9 mouse cellular contexts compared by ENCODE assay signal in the genomic region with DNA sequence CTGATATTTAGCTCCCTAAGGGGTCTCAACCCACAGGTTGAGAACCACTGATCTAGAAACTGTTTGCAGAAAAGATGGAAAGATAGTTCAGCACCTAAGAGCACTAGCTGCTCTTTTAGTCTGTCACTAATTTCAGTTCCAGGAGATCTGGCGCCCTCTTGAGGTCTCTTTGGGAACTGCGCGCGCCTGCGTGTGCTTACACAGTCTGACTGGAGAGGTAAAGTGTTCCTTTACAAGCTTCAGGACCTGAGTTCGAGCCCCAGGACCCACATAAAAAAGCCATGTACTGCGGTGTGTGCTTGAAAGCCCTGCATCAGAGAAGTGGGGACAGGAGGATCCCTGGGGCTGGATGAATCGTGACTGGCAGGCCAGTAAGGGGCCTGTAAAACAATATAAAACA. TPM values are rescaled to one million over a fixed set of nuclear protein-coding genes. Genes with fewer than 3 reads are reported as not detected.
DNase-seq lines count a peak whose midpoint lies in the region; ATAC-seq lines count a peak whose summit lies in the region.
"Had no signal": no experiment of that assay in that cellular context is flagged by ENCODE, and none has a peak within 500 bp of the region (broad histone marks: within the 10 kb centered on the region; RNA-seq: fewer than 3 reads in every experiment).

No protein-coding gene starts in this region.

- no peaks in the 10 kb centered on the region for H3K27me3 ChIP-seq in forebrain, embryonic 14.5 days (replicated peaks; ENCODE audit: control insufficient read depth, insufficient read depth, low read length)
- H3K27me3 ChIP-seq in forebrain, embryonic 13.5 days, result no peaks in the 10 kb centered on the region
- no peaks in the 10 kb centered on the region for H3K27me3 ChIP-seq in midbrain, embryonic 11.5 days (ENCODE audit: control insufficient read depth, insufficient read depth, low read length)
- H3K27me3 ChIP-seq in midbrain, embryonic 15.5 days (replicated peaks), result no peaks in the 10 kb centered on the region

- H3K4me3 ChIP-seq in forebrain, embryonic 14.5 days (ENCODE audit: low read depth, low read length), result no peak overlapping the region
- H3K4me3 ChIP-seq in forebrain, embryonic 13.5 days, result no peak overlapping the region
- no peak overlapping the region for H3K4me3 ChIP-seq in midbrain, embryonic 11.5 days (ENCODE audit: low read depth, low read length)
- no peak overlapping the region for H3K4me3 ChIP-seq in midbrain, embryonic 15.5 days

- no peaks in the 10 kb centered on the region for H3K9me3 ChIP-seq in forebrain, embryonic 14.5 days (replicated peaks; ENCODE audit: control insufficient read depth, low read length)
- peaks cover 2% of the 10 kb centered on the region; the same call in 1 of the 2 replicates for H3K9me3 ChIP-seq in forebrain, embryonic 13.5 days (replicated peaks)
- H3K9me3 ChIP-seq in midbrain, embryonic 11.5 days (ENCODE audit: control insufficient read depth, low read length), result peaks cover 6% of the 10 kb centered on the region; the same call in 1 of the 2 replicates
- H3K9me3 ChIP-seq in midbrain, embryonic 15.5 days, result no peaks in the 10 kb centered on the region

- no peaks in the 10 kb centered on the region for H3K4me1 ChIP-seq in forebrain, embryonic 14.5 days (ENCODE audit: control insufficient read depth, insufficient read depth, low read length)
- H3K4me1 ChIP-seq in forebrain, embryonic 13.5 days, result no peaks in the 10 kb centered on the region
- H3K4me1 ChIP-seq in midbrain, embryonic 11.5 days (ENCODE audit: control insufficient read depth, insufficient read depth, low read length), result no peaks in the 10 kb centered on the region
- no peaks in the 10 kb centered on the region for H3K4me1 ChIP-seq in midbrain, embryonic 15.5 days

- H3K4me2 ChIP-seq in forebrain, embryonic 14.5 days (ENCODE audit: low read length), result no peak overlapping the region
- no peak overlapping the region for H3K4me2 ChIP-seq in forebrain, embryonic 13.5 days
- H3K4me2 ChIP-seq in midbrain, embryonic 11.5 days, result no peak overlapping the region
- H3K4me2 ChIP-seq in midbrain, embryonic 15.5 days, result no peak overlapping the region

- peak; percentile 19 for DNase-seq in forebrain, embryonic 14.5 days (ENCODE audit: low spot score)
- DNase-seq in midbrain, embryonic 11.5 days (ENCODE audit: low spot score, missing footprints), result peak; percentile 95
- DNase-seq in adrenal gland, adult 2 months, result peak; percentile 55
- DNase-seq in kidney, adult 9 months, result peak; percentile 70
- peak; percentile 78 for DNase-seq in naive thymus-derived CD4-positive, alpha-beta T cell, adult 2 months (ENCODE audit: low read depth)
- no peak for DNase-seq in Muller cell, postnatal 12 days (ENCODE audit: inconsistent ontology term)

- no peak for ATAC-seq in forebrain, embryonic 14.5 days
- ATAC-seq in forebrain, embryonic 13.5 days, result no peak
- no peak for ATAC-seq in midbrain, embryonic 11.5 days (ENCODE audit: low FRiP score)
- ATAC-seq in midbrain, embryonic 15.5 days (replicated peaks), result no peak

- no peaks in the 10 kb centered on the region for H3K36me3 ChIP-seq in forebrain, embryonic 14.5 days (ENCODE audit: control insufficient read depth, insufficient read depth, low read length)
- H3K36me3 ChIP-seq in forebrain, embryonic 13.5 days (ENCODE audit: poor library complexity, severe bottlenecking), result no peaks in the 10 kb centered on the region
- H3K36me3 ChIP-seq in midbrain, embryonic 11.5 days (ENCODE audit: control insufficient read depth, insufficient read depth, low read length), result no peaks in the 10 kb centered on the region
- no peaks in the 10 kb centered on the region for H3K36me3 ChIP-seq in midbrain, embryonic 15.5 days (replicated peaks)

- no peak overlapping the region for H3K27ac ChIP-seq in forebrain, embryonic 14.5 days (ENCODE audit: low read depth, low read length)
- H3K27ac ChIP-seq in forebrain, embryonic 13.5 days, result no peak overlapping the region
- no peak overlapping the region for H3K27ac ChIP-seq in midbrain, embryonic 11.5 days (ENCODE audit: low read depth, low read length)
- H3K27ac ChIP-seq in midbrain, embryonic 15.5 days, result no peak overlapping the region

- 50% methylated on average over 8 of the region's 8 CpGs for WGBS in forebrain, embryonic 14.5 days
- WGBS in forebrain, embryonic 13.5 days, result 50% methylated on average over 8 of the region's 8 CpGs
- 52% methylated on average over 8 of the region's 8 CpGs for WGBS in midbrain, embryonic 11.5 days
- WGBS in midbrain, embryonic 15.5 days, result 51% methylated on average over 8 of the region's 8 CpGs

- H3K9ac ChIP-seq in forebrain, embryonic 14.5 days (ENCODE audit: low read length), result no peak overlapping the region
- no peak overlapping the region for H3K9ac ChIP-seq in forebrain, embryonic 13.5 days
- H3K9ac ChIP-seq in midbrain, embryonic 11.5 days (ENCODE audit: low read length), result no peak overlapping the region
- H3K9ac ChIP-seq in midbrain, embryonic 15.5 days, result no peak overlapping the region

RNA-seq across cellular contexts. Expression of gene Ceacam19, which starts 2.1 kb away (rescaled TPM):
- not detected in 2 replicates for polyA plus RNA-seq in forebrain, embryonic 14.5 days (2014; fragmentation: Nextera tagmentation; extraction: Ambion mirVana)
- not detected in 2 replicates for polyA plus RNA-seq in forebrain, embryonic 13.5 days (2015; fragmentation: Nextera tagmentation; extraction: Ambion mirVana)
- not detected in 2 replicates for polyA plus RNA-seq in midbrain, embryonic 11.5 days (2014; fragmentation: Nextera tagmentation; extraction: Ambion mirVana)
- polyA plus RNA-seq in midbrain, embryonic 15.5 days (2015; fragmentation: Nextera tagmentation; extraction: Ambion mirVana), result not detected in 2 replicates
- not detected for total RNA-seq in adrenal gland, adult 2 months (2021)
- not detected in 2 replicates for polyA plus RNA-seq in adrenal gland, adult 2 months (2012; rRNA removed)
- total RNA-seq: adrenal gland, postnatal 4 days had no signal

RNA-seq across cellular contexts. Expression of gene Ceacam16, which starts 28.8 kb away (rescaled TPM):
- not detected in 2 replicates for polyA plus RNA-seq in forebrain, embryonic 14.5 days (2014; fragmentation: Nextera tagmentation; extraction: Ambion mirVana)
- polyA plus RNA-seq in forebrain, embryonic 13.5 days (2015; fragmentation: Nextera tagmentation; extraction: Ambion mirVana), result not detected in 2 replicates
- not detected in 2 replicates for polyA plus RNA-seq in midbrain, embryonic 11.5 days (2014; fragmentation: Nextera tagmentation; extraction: Ambion mirVana)
- 1.1 and 1.2 TPM in 2 replicates for polyA plus RNA-seq in midbrain, embryonic 15.5 days (2015; fragmentation: Nextera tagmentation; extraction: Ambion mirVana)
- total RNA-seq in adrenal gland, adult 2 months (2021), result not detected
- polyA plus RNA-seq in adrenal gland, adult 2 months (2012; rRNA removed), result 0.52 and 0.55 TPM in 2 replicates

RNA-seq across cellular contexts. Expression of gene Pvr, which starts 31.1 kb away (rescaled TPM):
- polyA plus RNA-seq in forebrain, embryonic 14.5 days (2014; fragmentation: Nextera tagmentation; extraction: Ambion mirVana), result 3.2 and 5.0 TPM in 2 replicates
- 4.9 and 5.1 TPM in 2 replicates for polyA plus RNA-seq in forebrain, embryonic 13.5 days (2015; fragmentation: Nextera tagmentation; extraction: Ambion mirVana)
- 2.8 and 3.0 TPM in 2 replicates for polyA plus RNA-seq in midbrain, embryonic 11.5 days (2014; fragmentation: Nextera tagmentation; extraction: Ambion mirVana)
- 11.5 and 12.6 TPM in 2 replicates for polyA plus RNA-seq in midbrain, embryonic 15.5 days (2015; fragmentation: Nextera tagmentation; extraction: Ambion mirVana)
- total RNA-seq in adrenal gland, adult 2 months (2021), result 10 to 100 TPM; 20.3 to 36.5 TPM
- 9.6 and 12.0 TPM in 2 replicates for polyA plus RNA-seq in adrenal gland, adult 2 months (2012; rRNA removed)

RNA-seq across cellular contexts. Expression of gene Gm19345, which starts 38.1 kb away (rescaled TPM):
- polyA plus RNA-seq in forebrain, embryonic 14.5 days (2014; fragmentation: Nextera tagmentation; extraction: Ambion mirVana), result 5.6 and 7.1 TPM in 2 replicates
- polyA plus RNA-seq in forebrain, embryonic 13.5 days (2015; fragmentation: Nextera tagmentation; extraction: Ambion mirVana), result 2.3 and 3.9 TPM in 2 replicates
- polyA plus RNA-seq in midbrain, embryonic 11.5 days (2014; fragmentation: Nextera tagmentation; extraction: Ambion mirVana), result 0.22 TPM in 1 of 2 replicates, not detected in the other
- polyA plus RNA-seq in midbrain, embryonic 15.5 days (2015; fragmentation: Nextera tagmentation; extraction: Ambion mirVana), result 15.2 and 15.4 TPM in 2 replicates
- under 1 TPM in 1 of 2 experiments, not detected in 1; 0.86 TPM for total RNA-seq in adrenal gland, adult 2 months (2021)
- 0.71 and 1.3 TPM in 2 replicates for polyA plus RNA-seq in adrenal gland, adult 2 months (2012; rRNA removed)
- total RNA-seq: adrenal gland, postnatal 4 days had no signal
